Mouse (Mus musculus): Measurements from ENCODE around the gene Ccdc172.

DNA sequence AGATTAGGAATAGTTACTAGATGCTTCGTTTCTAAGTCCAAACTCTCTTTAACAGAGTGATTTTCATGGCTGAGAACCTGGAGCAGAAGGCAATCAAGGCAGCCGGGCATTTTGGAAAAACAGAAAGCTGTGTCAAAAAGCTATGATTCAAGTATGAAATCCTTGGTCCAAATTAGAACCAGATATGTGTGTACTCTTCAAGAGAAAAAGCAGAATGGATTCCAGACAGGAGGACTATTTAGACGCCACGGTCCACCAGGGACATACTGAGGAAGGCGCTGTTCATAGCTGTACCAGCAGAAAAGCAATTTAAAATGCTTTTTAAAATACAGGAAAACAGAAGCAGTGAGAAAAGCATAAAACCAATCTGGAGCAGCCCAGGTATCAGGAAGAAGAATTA lies 88.6 kb downstream of the Ccdc172 start:
- TF ChIP-seq CTCF (IDR thresholded peaks at IDR 0.05), result no peak
- no peak for TF ChIP-seq POLR2A (IDR thresholded peaks at IDR 0.05; ENCODE audit: insufficient read depth, low read depth, low read length)
- TF ChIP-seq EP300 (IDR thresholded peaks at IDR 0.05; ENCODE audit: insufficient read depth, low read depth, low read length), result no peak
